Mouse (Mus musculus) ovary, postnatal 14 days (tissue): ENCODE results near the gene Banp.

Experiments
- DNase-seq: peaks from one replicate; pipeline ENCODE4 v3.0.0; 2022; ENCODE audit warnings: low spot score

The Banp gene

DNA sequence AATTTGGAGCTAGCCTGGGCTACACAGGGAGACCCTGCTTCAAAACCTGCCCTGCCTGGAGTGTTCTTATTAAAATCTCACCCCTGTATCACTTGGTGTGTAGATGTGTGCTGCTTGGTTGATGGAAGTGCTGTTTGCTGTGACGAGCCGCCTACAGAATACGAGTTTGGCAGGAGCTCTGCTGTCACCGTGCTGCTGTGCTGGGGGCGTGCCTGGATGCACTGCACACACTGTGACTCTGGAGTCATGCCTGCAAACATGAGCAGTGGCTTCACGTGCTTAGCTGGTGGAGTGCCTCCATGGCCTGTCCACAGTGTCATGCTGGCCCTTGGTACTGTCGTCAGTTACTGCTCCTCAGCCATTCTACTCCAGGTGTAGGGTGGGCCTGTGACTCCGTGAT is 109.4 kb downstream of the Banp start:
- DNase-seq, result no peak

DNA sequence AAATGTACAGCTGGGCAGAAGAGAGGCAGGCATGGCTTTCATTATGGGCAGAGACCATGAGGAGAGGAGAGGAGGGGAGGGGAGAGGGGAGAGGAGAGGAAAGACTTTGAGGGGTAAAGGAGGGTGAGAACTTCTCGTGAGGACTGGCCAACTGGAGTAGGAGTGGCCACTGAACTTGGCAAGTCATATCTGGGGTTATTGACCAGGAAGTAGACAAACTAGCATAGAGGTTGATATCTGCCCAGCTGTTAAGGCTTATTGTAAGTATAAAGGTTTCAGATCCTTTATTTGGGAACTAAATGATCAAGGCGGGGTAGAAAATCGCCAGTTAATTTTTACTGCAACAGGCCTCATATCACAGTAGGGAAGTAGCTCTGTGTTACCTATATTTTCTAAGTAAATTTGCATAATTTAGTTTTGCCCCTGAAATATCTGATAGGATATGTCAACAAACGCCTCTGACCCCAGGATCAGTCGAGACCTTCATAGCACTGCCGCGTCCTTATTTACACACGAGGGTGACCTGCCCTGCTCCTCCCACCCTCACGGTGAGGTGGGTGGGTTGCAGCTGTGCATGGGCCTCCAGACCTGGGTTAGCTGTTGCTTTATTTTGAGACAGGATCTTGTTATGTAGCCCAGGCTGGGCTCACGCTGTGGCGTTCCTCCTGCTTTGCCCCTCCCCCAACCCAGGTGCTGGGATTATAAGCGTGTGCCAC is 113.1 kb downstream of the Banp start:
- no peak for DNase-seq

DNA sequence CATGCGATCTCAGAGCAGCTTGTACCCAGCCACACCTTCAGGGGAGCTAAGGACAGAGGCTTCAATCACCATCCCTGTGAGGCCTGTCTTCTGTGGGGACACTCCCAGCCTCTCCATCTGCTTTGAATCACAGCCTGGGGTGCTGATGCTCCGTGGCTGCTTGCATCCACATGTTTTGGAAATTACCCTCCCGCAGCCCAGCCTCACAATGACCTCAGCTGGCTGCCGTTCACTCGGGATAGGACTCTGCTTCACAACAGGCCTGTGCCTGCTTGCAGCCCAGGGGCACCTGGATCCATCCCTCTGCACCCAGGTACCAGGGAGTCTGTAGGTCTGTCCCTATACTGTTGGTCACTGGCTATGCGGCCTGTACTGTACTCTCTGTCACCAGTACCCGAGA is 114.8 kb downstream of the Banp start:
- no peak for DNase-seq

DNA sequence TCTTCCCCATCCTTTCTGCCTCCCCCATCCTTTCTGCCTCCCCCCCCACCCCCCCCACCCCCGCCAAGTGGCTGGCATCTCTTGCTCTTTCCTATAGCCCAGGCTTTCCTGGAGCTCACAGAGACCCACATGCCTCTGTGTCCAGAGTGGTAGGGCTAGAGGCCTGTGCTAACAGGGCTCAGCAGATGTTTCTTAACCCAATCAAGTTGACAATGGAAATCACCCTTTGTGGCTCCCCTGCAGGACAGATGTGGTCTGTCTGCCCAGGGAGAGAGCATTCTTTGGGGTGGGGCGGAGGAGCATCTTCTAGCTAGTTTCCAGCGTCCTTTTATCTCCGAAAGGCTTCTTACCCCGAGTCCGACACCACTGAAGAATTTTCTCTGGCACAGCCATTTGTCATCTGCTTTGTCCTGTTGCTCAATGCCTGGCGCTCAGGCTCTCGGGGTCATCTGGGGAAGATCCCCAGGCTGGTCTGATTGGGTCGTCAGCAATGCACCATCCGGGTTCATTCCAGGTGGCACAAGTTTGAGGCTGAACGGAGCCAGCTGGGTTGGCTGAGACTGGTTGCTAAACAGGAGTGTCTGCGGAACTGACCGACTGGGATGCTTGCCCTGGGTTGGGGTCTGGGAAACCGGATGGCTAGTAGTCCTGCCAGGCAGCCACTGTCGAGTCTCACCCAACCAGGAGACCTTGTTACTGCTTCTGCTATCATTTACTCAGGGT is 118.4 kb downstream of the Banp start:
- no peak for DNase-seq

DNA sequence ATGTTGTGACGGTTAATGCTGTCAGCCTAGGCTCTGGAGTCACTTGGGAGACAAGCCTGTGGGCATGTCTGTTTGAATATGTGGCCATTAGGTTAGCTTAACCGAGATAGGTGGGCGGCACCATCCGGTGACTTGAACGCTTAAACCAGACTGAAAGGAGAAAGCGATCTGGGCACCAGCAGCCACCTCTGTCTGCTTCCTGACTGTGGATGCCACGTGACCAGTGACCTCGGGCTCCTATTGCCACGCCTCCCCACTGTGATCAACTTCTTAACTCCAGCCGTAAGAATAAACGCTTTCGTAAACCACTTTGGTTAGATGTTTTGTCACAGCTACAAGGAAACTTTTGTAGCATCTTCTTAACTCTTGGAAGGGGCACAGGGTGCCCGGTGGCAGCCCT is 119.1 kb downstream of the Banp start:
- no peak for DNase-seq

DNA sequence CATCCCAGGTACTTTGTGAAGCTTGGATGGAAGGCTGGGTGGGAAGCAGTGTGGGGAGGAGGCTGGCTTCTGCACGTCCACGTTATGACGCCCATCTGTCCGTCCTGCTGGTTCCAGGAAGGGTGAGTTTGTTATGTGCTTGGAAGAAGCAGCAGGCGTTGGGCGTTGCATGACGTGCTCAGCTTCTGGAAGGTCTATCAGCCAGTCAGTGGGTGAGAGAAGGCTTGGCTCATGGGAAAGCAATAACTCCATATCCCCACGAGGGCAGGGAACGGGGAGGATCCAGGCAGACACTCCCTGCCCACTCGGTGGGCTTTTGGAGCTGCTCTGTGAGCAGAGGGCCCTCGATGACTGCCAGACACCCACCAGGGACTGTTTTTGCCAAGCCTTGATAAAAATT is 119.7 kb downstream of the Banp start:
- no peak for DNase-seq

DNA sequence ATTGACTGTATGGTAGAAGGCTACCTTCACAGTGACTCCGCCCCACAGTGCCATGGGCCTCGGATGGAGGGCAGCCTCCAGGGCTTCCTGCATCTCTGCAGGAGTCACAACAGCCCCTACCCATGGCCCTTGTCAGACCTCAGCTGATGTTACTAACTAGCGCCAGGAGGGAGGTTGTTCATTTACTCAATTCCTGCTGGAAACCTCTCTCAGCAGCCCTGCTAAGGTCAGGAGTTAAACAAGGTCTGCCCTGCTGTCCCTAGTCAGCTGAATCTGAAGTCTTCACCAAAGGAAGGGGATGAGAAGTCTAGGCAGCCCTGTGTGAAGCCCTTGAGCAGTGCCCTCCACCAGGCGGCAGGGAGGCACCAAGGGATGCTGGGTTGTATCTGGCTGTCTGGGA is 121.6 kb downstream of the Banp start:
- no peak for DNase-seq

DNA sequence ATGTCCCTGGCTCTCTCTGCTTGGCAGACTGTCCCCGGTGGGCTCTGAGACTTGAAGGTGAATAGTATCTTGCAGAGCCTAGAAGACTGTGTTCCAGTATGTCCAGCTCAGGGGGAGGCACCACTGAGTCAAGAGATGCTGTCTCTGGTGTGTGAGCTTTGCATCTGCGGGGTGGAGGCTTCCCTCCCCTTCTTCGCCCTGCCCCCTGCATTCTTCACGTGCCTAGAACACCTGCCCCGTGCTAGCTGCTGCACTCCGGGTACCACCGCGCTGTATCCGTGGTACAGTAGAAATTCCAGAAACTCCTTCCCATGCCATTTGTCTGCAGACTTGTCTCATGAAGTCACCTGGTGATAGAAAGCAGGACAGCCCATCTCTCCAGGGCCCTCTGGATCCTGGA is 124.4 kb downstream of the Banp start:
- no peak for DNase-seq

DNA sequence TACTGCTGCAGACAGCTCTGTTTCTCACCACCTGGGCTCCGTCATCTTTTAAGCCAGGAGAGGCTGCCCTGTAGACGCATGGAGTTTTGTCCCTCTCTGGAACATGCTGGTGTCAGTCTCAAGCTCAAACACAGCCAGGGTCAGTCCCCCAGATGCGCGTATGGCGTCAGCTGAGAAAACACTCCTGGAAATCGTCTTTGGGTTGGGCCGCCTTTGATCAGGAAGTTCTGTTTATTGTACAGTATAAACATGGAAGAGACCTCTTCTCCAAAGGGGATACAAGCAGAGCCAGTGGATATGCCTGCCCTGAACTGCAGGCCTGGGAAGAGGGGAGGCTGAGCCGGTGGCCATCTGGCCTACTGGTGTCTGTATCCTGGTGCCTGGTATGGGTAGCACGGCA is 124.9 kb downstream of the Banp start:
- DNase-seq, result no peak

DNA sequence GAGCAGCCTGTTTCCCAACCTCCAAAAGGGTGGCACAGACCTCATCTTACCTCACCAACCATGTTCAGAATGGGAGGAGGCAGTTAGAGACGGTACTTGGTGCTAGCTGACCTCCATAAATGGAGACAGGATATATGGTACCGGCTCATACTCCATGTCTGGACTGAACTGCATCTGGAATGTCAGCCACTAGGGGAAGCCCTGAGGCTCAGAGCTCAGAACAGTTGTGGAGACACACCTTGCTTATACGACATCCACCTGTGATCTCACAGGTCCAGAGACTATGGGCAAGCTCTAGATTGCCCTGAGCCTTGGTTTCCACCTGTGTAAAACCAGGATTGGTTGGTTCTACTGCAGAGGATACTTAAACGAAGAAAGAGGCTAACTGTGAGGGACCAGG is 125.4 kb downstream of the Banp start:
- no peak for DNase-seq

DNA sequence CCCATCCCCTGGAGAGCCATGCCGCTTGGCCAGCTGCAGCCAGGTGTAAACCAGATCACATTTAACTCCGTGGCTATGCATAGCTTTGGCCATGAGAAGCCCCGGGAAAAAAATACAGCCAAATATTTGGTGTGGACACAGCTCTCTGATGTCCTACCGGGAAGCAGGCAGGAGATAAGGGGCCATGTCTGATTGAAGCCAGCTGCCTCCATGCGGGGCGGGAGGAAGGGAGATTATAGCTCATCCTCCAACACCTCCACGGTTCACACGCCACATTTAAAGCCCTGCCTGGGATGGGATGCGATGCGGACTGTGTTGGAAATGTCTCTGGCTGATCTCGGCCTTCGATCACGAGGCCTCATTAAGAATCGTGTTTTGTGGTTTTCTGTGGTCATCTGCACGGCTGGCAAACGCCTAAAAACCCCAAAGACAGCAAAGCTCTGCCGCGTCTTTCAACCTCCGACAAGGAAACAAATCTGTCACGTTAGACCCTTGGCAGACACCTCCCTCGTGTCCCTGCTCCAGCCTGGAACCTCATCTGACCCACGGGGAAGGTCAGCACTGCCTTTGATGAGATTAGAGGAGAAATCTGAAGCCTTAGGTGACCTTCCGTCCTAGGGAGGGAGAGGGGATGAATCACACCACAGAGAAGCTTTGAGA is 126.8 kb downstream of the Banp start:
- no peak for DNase-seq

DNA sequence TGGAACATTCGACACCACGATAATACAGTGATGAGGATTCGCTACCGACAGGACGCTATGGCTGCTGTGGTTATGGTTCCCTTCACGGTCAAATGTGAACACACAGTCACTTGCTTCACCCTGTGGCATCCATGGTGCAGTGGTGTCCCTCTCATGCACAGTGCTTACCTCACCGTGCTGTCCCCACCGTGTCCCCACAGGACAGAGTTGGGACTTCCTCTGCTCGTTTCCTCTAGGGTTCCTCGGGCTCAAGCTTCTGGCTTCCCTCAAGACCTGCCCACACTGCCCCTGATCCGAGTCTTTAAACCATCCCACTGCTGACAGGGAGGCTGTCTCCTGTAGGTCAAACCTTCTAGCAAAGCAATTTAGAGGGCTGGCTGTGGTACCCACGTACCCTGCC is 128.8 kb downstream of the Banp start:
- no peak for DNase-seq
